Mouse (Mus musculus): ENCODE results near the gene Gstt2. TPM values are rescaled to one million over a fixed set of nuclear protein-coding genes. Genes with fewer than 3 reads are reported as not detected.

The Gstt2 gene
- polyA plus RNA-seq (2012; rRNA removed): 33.8 and 36.4 TPM in 2 replicates
- 42.7 and 43.7 TPM in 2 replicates for polyA plus RNA-seq (2014; fragmentation: Nextera tagmentation; extraction: Ambion mirVana)

DNA sequence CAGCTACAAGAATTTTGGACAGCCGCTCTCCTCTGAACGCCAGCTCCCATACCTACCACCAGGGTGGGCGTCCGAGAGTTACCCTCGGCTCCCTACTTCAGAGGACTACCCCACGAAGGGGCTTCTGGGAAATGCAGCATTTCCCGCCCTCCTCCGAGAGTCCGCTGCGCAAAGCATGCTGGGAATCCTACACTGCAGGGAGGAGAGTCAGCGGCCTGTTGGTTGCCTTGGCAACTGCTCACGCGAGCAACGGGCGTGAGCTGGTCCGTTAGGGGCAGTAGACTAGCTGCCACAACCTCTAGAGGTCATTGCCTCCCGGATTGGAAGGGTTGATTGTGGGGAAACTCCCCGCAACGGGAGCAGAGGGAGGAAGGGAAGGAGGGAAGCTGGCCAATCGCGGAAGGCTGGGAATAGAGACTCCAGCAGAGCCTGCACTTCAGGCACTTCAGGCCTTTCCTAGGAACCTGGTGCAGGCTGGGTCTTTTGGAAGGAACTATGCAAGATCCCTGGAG, at the start of gene Gstt2:
TSS of gene Gstt2 (minus strand) at position 177 of the 512 bp plus-strand sequence.
- Histone ChIP-seq H3K9me3 (ENCODE audit: control insufficient read depth, low read length) (no peaks in the 10 kb centered on the region), H3K9ac (replicated peaks) (peak within 1 kb of the TSS; percentile 75), H3K4me3 (ENCODE audit: insufficient read depth in 1 of 2, low read depth in 2 of 2, low read length in 2 of 2) (peak within 1 kb of the TSS; percentile 71 to 87), H3K27me3 (ENCODE audit: control insufficient read depth, insufficient read depth, low read length) (no peaks in the 10 kb centered on the region), H3K4me1 (replicated peaks; ENCODE audit: control insufficient read depth in 2 of 2, insufficient read depth in 2 of 2, low read length in 1 of 2) (peaks cover 35 to 41% of the 10 kb centered on the region in 2 experiments), H3K4me2 (ENCODE audit: low read depth) (peak within 1 kb of the TSS; percentile 86), H3K27ac (peak within 1 kb of the TSS; percentile 76), H3K36me3 (replicated peaks; ENCODE audit: control insufficient read depth, insufficient read depth, low read depth) (no peaks in the 10 kb centered on the region)
- ATAC-seq (ENCODE audit: insufficient read depth): peak; percentile 84
- peak; percentile 91 to 92 (median 92) for DNase-seq (ENCODE audit: low read depth in 3 of 3, low spot score in 3 of 3)
- WGBS (ENCODE audit: insufficient replicate concordance): under 1% methylated on average over 21 of the region's 21 CpGs
- TF ChIP-seq EP300 (IDR thresholded peaks at IDR 0.05; ENCODE audit: low read depth): no peak
- peak; percentile 75 for TF ChIP-seq CTCF (IDR thresholded peaks at IDR 0.05; ENCODE audit: low read depth)

GRCm38 (mm10) chr10:75884742-75885141, 47.5 kb upstream of the Gstt2 start:
- ATAC-seq (ENCODE audit: insufficient read depth) (no peak), DNase-seq (ENCODE audit: low read depth in 3 of 3, low spot score in 3 of 3) (no peak)
- H3K4me2 ChIP-seq (ENCODE audit: low read depth): no peak overlapping the region
- H3K27me3 ChIP-seq (ENCODE audit: control insufficient read depth, insufficient read depth, low read length): peaks cover 5% of the 10 kb centered on the region; the same call in 1 of the 2 replicates
- H3K4me3 ChIP-seq (ENCODE audit: insufficient read depth in 1 of 2, low read depth in 2 of 2, low read length in 2 of 2): no peak overlapping the region
- no peaks in the 10 kb centered on the region for H3K36me3 ChIP-seq (replicated peaks; ENCODE audit: control insufficient read depth, insufficient read depth, low read depth)
- TF ChIP-seq EP300 (IDR thresholded peaks at IDR 0.05; ENCODE audit: low read depth) (no peak), CTCF (IDR thresholded peaks at IDR 0.05; ENCODE audit: low read depth) (no peak)
- H3K9me3 ChIP-seq (ENCODE audit: control insufficient read depth, low read length): no peaks in the 10 kb centered on the region
- no peaks in the 10 kb centered on the region; a peak in 1 of 4 replicates for H3K4me1 ChIP-seq (replicated peaks; ENCODE audit: control insufficient read depth in 2 of 2, insufficient read depth in 2 of 2, low read length in 1 of 2)
- H3K27ac ChIP-seq: no peak overlapping the region
- WGBS (ENCODE audit: insufficient replicate concordance): 72% methylated on average over 8 of the region's 8 CpGs
- no peak overlapping the region for H3K9ac ChIP-seq (replicated peaks)

GRCm38 (mm10) chr10:75883232-75883552, 46.0 kb upstream of the Gstt2 start:
- Histone ChIP-seq H3K9ac (replicated peaks) (no peak overlapping the region), H3K27me3 (ENCODE audit: control insufficient read depth, insufficient read depth, low read length) (peaks cover 5% of the 10 kb centered on the region; the same call in 1 of the 2 replicates), H3K36me3 (replicated peaks; ENCODE audit: control insufficient read depth, insufficient read depth, low read depth) (no peaks in the 10 kb centered on the region), H3K27ac (no peak overlapping the region), H3K4me1 (replicated peaks; ENCODE audit: control insufficient read depth in 2 of 2, insufficient read depth in 2 of 2, low read length in 1 of 2) (no peaks in the 10 kb centered on the region; a peak in 1 of 4 replicates), H3K9me3 (ENCODE audit: control insufficient read depth, low read length) (no peaks in the 10 kb centered on the region), H3K4me3 (ENCODE audit: insufficient read depth in 1 of 2, low read depth in 2 of 2, low read length in 2 of 2) (no peak overlapping the region), H3K4me2 (ENCODE audit: low read depth) (peak overlapping the region; percentile 29)
- TF ChIP-seq EP300 (IDR thresholded peaks at IDR 0.05; ENCODE audit: low read depth): no peak
- TF ChIP-seq CTCF (IDR thresholded peaks at IDR 0.05; ENCODE audit: low read depth): peak; percentile 73
- no peak for DNase-seq (ENCODE audit: low read depth in 3 of 3, low spot score in 3 of 3)
- ATAC-seq (ENCODE audit: insufficient read depth): peak; percentile 52
- WGBS (ENCODE audit: insufficient replicate concordance): 2% methylated on average over 10 of the region's 10 CpGs

DNA sequence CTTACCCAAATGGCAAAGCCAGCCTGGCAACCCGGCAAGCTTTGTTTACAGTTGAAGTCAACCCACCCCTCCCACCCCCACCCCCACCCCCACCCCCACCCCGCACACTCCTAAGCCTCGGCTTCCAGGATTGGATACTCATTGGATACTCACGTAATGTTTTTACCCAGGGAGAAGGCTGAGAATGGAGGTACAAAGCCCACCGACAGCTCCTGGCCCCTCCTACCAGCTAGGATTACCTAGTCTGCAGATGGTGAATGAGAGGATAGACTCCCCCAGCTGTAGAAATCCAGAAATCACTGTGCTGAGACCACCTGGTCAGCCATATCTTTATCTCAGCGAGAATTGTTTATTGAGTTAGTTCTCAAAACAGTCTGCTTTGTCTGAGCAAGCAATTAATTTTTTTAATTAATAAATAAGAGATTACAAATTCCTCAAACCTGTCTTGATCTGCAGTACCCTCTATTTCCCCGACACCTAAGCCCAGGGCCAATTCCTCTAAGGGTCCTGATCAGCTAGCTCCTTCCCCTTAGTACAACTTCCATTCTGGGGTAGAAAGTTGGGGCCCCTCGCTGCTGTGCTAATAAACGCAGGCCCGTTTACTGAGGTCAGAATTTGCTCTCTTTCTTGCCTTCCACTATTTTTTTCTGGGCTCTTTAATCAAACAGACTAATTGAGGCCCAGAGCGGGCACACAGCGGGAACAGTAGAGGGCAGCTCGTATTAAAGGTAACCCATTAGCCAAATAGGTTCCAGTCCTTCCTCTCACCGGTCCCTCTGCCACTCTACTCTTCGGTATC, 45.4 kb upstream of the Gstt2 start:
- TF ChIP-seq CTCF (IDR thresholded peaks at IDR 0.05; ENCODE audit: low read depth): no peak
- no peak for TF ChIP-seq EP300 (IDR thresholded peaks at IDR 0.05; ENCODE audit: low read depth)
- H3K4me3 ChIP-seq (ENCODE audit: insufficient read depth in 1 of 2, low read depth in 2 of 2, low read length in 2 of 2): 0 out of 4 replicates have a peak overlapping the region, but pooled peaks of 1 of the 2 experiments have one; percentile 6
- no peak overlapping the region for H3K9ac ChIP-seq (replicated peaks)
- no peaks in the 10 kb centered on the region; a peak in 1 of 4 replicates for H3K4me1 ChIP-seq (replicated peaks; ENCODE audit: control insufficient read depth in 2 of 2, insufficient read depth in 2 of 2, low read length in 1 of 2)
- H3K4me2 ChIP-seq (ENCODE audit: low read depth): peak overlapping the region; percentile 29
- 14% methylated on average over 15 of the region's 15 CpGs for WGBS (ENCODE audit: insufficient replicate concordance)
- no peaks in the 10 kb centered on the region for H3K36me3 ChIP-seq (replicated peaks; ENCODE audit: control insufficient read depth, insufficient read depth, low read depth)
- ATAC-seq (ENCODE audit: insufficient read depth) (peak; percentile 67), DNase-seq (ENCODE audit: low read depth in 3 of 3, low spot score in 3 of 3) (no peak)
- peaks cover 5% of the 10 kb centered on the region; the same call in 1 of the 2 replicates for H3K27me3 ChIP-seq (ENCODE audit: control insufficient read depth, insufficient read depth, low read length)
- H3K27ac ChIP-seq: peak overlapping the region; percentile 41
- no peaks in the 10 kb centered on the region for H3K9me3 ChIP-seq (ENCODE audit: control insufficient read depth, low read length)

All from liver, embryonic 14.5 days (tissue).